Mouse (Mus musculus) erythroblast, embryonic 14.5 days (primary cell): ENCODE data around the gene Rlbp1.

Source experiments
- GATA1 ChIP-seq: IDR thresholded peaks from 2 replicates; pipeline ENCODE4 v1.6.1; 2012; ENCODE audit warnings: low read length, inconsistent platforms, mixed read lengths
- TAL1 ChIP-seq: IDR thresholded peaks from 3 replicates; pipeline ENCODE4 v1.6.1; 2012; ENCODE audit warnings: low read length, inconsistent platforms, mixed read lengths

DNA sequence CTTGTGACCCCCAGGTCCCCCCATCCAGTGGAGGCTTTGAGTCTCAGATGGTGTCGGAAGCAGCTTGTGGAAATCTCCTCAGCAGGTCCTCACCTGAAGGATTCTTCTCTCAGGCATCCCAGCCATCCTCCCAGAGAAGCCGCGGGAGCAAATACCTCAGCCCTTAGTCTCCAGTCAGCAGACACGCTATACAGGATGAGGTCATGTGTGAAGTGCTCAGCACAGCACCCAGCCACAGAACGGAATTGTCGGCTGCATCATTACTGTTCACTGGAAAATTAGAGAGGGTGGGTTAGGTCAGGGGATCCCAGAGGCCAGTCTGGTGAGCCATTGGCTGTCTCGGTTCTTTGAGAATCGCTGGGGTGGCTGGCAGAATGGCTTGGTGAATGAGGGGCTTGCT, 38.0 kb downstream of the Rlbp1 start:
- TF ChIP-seq GATA1 = no peak
- no peak for TF ChIP-seq TAL1
